ENCODE assay signal across 18 mouse cellular contexts in genomic region chr11:31403080-31403479, GRCm38 (mm10). TPM values are rescaled to one million over a fixed set of nuclear protein-coding genes. Genes with fewer than 3 reads are reported as not detected.
"Had no signal": no experiment of that assay in that cellular context is flagged by ENCODE, and none has a peak within 500 bp of the region (broad histone marks: within the 10 kb centered on the region; RNA-seq: fewer than 3 reads in every experiment).

No protein-coding gene starts in this region.

- H3K36me3 ChIP-seq: neural tube, embryonic 12.5 days; neural tube, embryonic 13.5 days; neural tube, embryonic 15.5 days; stomach, embryonic 15.5 days had no signal

- H3K9me3 ChIP-seq: neural tube, embryonic 12.5 days; neural tube, embryonic 13.5 days; neural tube, embryonic 15.5 days; stomach, embryonic 15.5 days had no signal

- H3K9ac ChIP-seq: neural tube, embryonic 12.5 days; neural tube, embryonic 13.5 days; neural tube, embryonic 15.5 days; stomach, embryonic 15.5 days had no signal

- H3K27me3 ChIP-seq: neural tube, embryonic 12.5 days; neural tube, embryonic 13.5 days; neural tube, embryonic 15.5 days; stomach, embryonic 15.5 days had no signal

- H3K4me3 ChIP-seq: neural tube, embryonic 12.5 days; neural tube, embryonic 13.5 days; neural tube, embryonic 15.5 days; stomach, embryonic 15.5 days had no signal

- DNase-seq: retina, postnatal 1 day; right cerebral cortex, adult 18-20 months; right cerebral cortex, postnatal 14 days; right cerebral cortex, postnatal 25 days; right cerebral cortex, postnatal 4 days; spleen, adult 18-20 months; thymus, adult 18-20 months; thymus, adult 2 months; thymus, postnatal 14 days; thymus, postnatal 25 days; thymus, postnatal 36 days; thymus, postnatal 4 days had no signal

- H3K4me1 ChIP-seq: neural tube, embryonic 12.5 days; neural tube, embryonic 13.5 days; neural tube, embryonic 15.5 days; stomach, embryonic 15.5 days had no signal

- H3K27ac ChIP-seq: neural tube, embryonic 12.5 days; neural tube, embryonic 13.5 days; neural tube, embryonic 15.5 days; stomach, embryonic 15.5 days; stomach, postnatal 0 days had no signal

RNA-seq across cellular contexts. Expression of gene Stc2, which starts 33.2 kb away (rescaled TPM):
- total RNA-seq: neutrophil, adult 5-6 weeks had no signal
